Mouse (Mus musculus) yolk sac, embryonic 10.5 days (tissue): ENCODE measurements around the gene Mpzl1.
A peak's percentile ranks its signal among the peaks of the same experiment; 100 is the strongest.

Experiments
- DNase-seq: peaks from one replicate; pipeline ENCODE4 v3.0.0-alpha.2; 2017; ENCODE audit warnings: low spot score

The Mpzl1 gene

DNA sequence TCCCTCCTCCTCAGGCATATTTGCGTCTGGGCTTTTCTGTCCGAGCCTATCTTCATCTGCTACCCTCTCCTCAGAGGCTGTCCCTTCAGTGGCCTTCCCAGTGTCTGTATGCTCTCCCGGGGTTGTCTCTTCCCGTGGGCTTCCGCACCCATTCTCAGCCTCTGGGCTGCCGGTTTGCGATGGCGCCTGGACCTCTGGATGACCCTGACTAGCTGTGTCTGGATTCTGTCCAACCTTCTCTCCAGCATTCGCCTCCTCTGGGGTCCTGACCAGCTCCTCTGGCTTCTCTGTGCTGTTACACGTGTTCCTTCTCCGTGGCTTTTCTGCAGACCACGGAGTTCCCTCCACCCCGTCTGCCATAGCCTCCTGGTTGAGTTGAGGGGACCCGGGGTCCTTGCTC, 21.1 kb upstream of the Mpzl1 start:
- DNase-seq: no peak

GRCm38 (mm10) chr1:165655022-165655421, 20.7 kb upstream of the Mpzl1 start:
- DNase-seq: no peak

DNA sequence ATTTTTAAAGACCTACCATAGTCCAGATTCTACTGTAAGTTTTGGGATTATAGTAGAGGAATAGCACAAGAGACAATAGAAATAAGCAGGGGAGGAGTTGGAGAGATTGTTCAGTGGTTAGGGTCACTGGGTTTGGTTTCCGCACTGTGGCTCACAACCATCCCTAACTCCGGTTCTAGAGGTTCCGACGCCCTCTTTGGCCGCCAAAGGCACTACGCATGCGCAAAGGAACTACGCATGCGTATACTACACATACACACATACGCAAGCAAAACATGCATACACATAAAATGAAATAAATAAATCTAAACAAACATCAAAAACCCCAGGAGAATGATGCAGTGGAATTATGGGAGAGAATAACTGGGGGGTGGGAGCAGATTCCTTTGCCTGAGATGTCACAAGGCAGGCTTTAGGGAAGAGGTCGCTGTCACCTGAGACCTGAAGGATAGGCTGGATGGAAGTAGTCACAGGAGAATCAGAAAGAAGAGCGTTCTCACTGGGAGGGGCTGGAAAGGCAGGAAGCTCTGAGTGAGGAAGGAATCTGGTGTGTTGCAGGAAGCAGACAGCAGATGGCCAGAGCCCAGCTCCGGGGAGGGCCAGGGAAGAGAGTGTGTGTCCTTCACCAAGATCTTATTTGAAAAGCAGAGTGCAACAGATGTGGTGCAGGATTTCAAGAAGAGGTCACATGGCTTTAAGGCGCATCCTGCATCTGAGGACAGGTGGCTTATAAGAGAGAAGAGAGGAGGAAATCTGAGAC, 19.0 kb upstream of the Mpzl1 start:
- peak; percentile 55 for DNase-seq

GRCm38 (mm10) chr1:165652507-165652906, 18.2 kb upstream of the Mpzl1 start:
- no peak for DNase-seq

DNA sequence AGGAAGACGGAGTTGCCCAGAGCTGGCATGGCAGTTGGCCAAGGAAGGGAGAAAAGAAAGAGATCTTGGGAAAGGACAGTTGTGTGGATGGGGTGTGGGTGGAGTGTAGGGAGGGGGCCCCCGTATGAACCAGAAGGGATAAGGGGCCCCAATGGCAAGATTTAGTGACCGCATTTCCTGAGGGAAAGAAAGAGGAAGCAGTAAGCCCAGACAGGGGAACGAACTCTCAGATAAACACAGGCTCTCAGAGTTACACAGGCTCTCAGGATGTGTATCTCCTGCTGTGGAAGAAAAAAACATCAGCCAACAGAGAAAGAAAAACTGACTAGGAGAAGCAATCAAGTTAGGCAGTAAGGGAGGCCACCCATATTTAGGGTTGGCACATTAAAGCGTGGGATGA, 16.8 kb upstream of the Mpzl1 start:
- no peak for DNase-seq

- DNase-seq: no peak
Observed at GRCm38 (mm10) chr1:165645102-165645501, 10.8 kb upstream of the Mpzl1 start.

DNA sequence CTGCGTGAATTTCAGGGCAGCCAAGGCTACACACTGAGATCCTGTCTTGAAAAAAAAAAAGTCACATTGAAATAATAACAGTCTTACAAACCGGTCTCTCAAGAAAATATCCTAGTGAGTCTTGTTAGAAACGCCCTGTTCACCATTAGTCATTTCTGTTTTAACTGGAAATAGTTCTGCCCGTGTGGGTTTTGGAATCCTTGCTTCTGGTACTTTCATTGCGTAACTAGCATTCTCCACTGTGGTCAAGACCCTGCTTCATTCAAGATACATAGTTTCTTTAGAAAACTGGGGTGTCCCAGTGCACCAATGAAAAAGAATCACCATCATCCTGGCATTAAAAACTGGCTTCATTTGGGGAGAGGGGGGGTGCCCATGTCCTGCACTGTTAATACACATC, 9.4 kb upstream of the Mpzl1 start:
- no peak for DNase-seq

GRCm38 (mm10) chr1:165642780-165643311, 8.5 kb upstream of the Mpzl1 start:
- DNase-seq: peak; percentile 57

GRCm38 (mm10) chr1:165641786-165642771, 7.7 kb upstream of the Mpzl1 start:
- DNase-seq: peak; percentile 87

DNA sequence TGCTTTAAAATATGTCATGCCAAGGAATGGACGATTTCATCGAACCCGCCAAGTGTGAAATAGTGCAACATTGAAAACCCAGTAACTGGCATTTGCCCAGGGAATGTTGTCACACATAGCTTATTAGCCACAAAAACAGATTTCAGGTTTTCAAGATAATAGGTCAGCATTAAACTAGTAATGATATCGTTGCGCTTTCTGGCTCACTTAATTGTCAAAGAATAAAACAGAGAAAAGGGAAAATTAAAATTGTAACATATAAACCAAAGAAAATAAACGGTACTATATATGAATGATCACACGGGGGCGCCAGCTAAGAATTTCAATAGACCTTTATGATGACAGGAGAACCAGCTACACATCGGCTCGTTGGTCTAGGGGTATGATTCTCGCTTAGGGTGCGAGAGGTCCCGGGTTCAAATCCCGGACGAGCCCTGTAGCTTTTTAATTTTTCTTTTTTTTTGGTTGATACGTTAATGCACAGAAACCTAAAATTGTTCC, 7.0 kb upstream of the Mpzl1 start:
- DNase-seq: peak; percentile 74

- peak; percentile 63 for DNase-seq
Observed at GRCm38 (mm10) chr1:165636289-165636688, 2.0 kb upstream of the Mpzl1 start.

- peak; percentile 53 for DNase-seq
Observed at GRCm38 (mm10) chr1:165635055-165635897, 938 bp upstream of the Mpzl1 start.

DNA sequence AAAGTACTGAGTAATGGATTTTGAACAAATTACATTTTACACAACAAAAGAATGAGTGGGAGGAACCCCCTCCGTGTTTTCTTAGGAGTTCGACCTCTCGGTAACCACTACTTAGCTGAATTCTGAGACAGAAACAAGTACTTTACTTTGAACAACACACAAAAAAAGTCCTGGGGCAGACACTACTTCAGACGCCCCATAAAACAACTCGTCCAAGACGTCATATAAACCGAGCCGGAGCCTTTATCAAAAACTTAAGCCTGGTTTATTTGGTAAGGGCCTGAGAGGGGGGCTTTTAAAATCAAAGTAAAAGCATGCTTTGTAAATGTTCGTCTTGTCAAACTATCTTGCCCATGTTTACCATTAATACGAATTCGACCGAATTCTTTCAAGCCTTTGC, 993 bp downstream of the Mpzl1 start:
- no peak for DNase-seq

DNA sequence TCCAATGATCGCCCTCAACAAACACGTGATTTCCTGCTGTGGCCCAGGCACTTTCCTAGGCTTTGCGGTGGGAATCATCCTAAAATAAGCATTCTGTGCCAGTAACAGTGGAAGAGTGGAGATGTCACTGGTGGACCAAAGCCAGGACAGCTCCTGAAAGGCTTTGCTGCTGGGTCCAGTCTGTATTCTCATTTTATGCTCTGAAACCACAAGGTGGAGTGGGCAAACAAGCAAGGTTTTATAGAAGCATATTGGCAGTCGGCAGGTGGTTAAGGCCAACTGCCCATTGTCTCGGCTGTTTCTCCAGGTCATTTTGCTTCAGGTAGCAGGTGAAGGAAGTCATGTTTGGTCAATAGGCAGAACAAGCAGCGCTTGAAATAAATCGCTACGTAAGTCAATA, 3.2 kb downstream of the Mpzl1 start:
- DNase-seq: no peak

DNA sequence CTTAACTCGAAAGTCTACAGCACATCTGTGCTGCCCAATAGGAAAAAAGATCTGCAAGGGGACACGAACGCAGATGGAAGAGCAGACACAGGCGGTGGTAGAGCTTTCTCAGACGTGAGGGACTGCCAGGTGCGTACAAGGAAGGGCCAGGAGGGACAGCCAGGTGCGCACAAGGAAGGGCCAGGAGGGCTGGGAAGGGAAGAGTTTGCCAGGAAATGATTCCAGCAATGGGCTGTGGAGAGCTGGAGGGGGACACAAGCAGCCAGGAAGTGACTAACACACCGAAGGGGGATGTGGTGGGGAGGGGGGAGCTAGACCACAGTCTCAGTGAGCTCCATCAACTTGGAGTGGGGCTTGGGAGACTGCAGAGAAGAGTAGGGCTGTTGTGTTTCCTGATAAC, 4.4 kb downstream of the Mpzl1 start:
- no peak for DNase-seq

DNA sequence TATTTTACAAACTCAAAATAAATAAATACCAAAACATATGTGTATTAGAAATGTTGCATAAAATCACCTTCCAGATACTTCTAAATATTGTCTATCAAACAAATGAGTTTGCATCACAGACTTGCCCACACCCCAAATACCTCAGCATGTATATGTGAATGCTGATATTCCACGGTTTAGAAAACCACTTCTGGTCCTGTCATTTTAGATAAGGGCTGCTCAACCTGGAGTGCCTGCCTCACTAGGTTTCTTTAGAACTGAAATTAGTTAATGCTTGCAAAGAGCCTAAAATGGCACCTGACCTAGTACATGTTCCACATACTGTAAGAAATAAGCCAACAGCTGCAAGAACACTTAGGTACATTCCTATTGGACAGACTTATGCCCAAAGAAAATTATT, 5.7 kb downstream of the Mpzl1 start:
- DNase-seq: no peak

DNA sequence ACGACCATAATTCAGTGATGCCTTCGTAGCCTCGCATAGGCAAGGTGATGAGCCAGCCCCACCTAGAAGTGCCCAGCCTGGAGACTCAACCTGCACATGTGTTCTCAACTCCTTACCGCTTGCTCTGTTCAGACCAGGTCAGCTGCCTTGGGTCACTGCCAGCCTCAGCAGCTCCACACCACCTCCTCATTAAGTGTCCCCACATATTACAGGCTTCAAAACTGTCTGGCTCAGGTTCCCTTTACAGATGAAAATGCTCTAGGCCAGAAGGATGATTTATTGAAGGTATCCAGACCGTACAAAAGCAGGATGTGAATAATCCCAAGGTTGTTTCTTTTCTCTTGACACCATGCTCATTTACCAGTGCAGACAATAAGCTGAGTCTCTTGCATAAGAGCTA, 8.4 kb downstream of the Mpzl1 start:
- no peak for DNase-seq

GRCm38 (mm10) chr1:165625058-165625457, 9.3 kb downstream of the Mpzl1 start:
- no peak for DNase-seq

GRCm38 (mm10) chr1:165618201-165618624, 16.1 kb downstream of the Mpzl1 start:
- DNase-seq: no peak

DNA sequence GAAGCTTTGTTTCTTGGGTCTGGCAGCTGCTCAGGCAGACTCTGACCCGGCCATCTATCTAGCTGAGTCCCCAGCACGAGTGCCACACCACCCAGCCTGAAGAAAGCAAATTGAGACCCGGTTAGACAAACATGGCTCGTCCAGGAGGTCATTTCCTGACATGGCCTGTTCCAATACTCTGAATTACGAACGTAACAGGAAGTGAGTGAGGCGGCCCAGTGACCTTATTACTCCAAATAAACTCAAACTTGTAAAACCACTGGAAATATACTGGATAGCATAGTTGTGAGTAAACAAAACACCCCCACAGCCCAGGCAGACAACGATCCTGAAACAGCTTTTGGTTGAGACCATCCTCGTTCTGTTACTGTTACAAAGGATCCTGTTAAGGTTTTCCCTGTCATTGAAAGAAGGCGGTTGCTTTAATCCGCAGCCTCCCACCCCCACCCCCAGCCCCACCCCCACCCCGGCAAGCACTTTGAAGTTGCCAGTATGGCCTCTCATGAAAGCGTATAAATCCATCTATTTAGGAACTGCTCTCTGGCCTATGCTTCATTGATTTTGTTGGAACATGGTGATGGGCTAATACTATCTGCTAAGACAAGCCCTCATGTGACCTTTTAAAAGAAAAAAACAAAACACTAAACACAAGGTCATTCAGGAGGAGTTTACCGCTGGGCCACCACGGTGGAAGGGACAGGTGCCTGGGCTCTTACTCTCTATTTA, 17.0 kb downstream of the Mpzl1 start:
- DNase-seq: peak; percentile 81

DNA sequence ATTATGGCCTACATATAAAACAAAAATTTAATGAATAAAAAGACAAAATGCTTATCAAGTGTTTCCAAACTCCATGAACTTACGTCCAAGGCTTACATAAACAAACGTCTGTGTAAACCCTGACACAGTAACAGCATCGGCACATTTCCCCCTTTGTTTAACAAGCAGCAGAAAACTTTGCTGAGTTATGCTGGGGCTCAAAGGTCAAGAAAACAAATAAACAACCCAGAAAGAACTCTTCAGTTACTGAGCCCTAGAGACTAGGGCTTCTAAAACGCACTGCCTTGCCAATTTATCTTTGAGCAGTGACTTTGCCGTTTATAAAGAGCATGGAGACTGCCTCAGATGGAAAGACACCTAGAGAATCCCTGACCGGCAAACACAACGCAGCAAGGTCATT, 17.7 kb downstream of the Mpzl1 start:
- peak; percentile 66 for DNase-seq
